Mouse (Mus musculus) liver, adult 2 months (tissue): ENCODE measurements around the gene Wasl.

Experiments used
- CTCF ChIP-seq: fragments of 200-500 bp; IDR thresholded peaks from 2 replicates; pipeline ENCODE4 v1.5.1; 2011; ENCODE audit warnings: low read depth, low read length, control low read depth
- POLR2A ChIP-seq: fragments of 200-500 bp; IDR thresholded peaks from 2 replicates; pipeline ENCODE4 v1.6.1; 2011; ENCODE audit warnings: low read length, control low read depth; ENCODE audit not compliant: insufficient read depth; ENCODE audit errors: extremely low read depth

DNA sequence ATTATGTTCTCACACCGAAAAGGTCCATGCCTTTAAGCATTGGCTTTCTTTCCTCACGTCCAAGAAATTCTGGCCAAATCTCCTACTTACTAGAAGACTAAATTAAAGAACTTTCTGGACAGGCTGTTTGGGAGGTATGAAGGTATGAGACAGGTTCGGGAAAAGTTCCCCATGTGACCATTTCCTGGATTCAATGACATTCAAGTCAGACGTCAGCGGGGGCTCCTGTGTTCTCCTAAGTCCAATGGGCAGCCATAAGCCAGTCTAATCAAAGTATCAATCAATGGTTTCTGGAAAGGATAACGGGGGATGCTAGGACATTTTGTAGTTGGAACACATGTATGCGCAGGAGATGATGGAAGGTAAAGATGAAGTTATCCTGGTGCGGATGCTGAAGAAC, 59.2 kb downstream of the Wasl start:
- TF ChIP-seq POLR2A: no peak
- no peak for TF ChIP-seq CTCF
